Mouse (Mus musculus): ENCODE results near the gene Lpcat2. TPM values are rescaled to one million over a fixed set of nuclear protein-coding genes. Genes with fewer than 3 reads are reported as not detected.

Gene Lpcat2
- polyA plus RNA-seq, 1 experiment from 2014 or later, result 7.3 TPM

GRCm38 (mm10) chr8:92849261-92849660, 5.9 kb upstream of the Lpcat2 start:
- WGBS, result 70% methylated on average over 6 of the region's 6 CpGs
- H3K4me1 ChIP-seq (replicated peaks; ENCODE audit: control insufficient read depth, insufficient read depth, low read length), result peaks cover 12% of the 10 kb centered on the region
- H3K9me3 ChIP-seq (ENCODE audit: control insufficient read depth, low read length), result no peaks in the 10 kb centered on the region
- H3K4me2 ChIP-seq (ENCODE audit: low read length), result no peak overlapping the region
- H3K9ac ChIP-seq (replicated peaks; ENCODE audit: low read depth, low read length), result no peak overlapping the region
- no peaks in the 10 kb centered on the region for H3K27me3 ChIP-seq (replicated peaks; ENCODE audit: control insufficient read depth, insufficient read depth, low read length)
- ATAC-seq, result no peak
- no peaks in the 10 kb centered on the region for H3K36me3 ChIP-seq (ENCODE audit: control insufficient read depth, insufficient read depth)
- H3K27ac ChIP-seq (ENCODE audit: low read length), result no peak overlapping the region
- no peak overlapping the region for H3K4me3 ChIP-seq (replicated peaks; ENCODE audit: low read length)

DNA sequence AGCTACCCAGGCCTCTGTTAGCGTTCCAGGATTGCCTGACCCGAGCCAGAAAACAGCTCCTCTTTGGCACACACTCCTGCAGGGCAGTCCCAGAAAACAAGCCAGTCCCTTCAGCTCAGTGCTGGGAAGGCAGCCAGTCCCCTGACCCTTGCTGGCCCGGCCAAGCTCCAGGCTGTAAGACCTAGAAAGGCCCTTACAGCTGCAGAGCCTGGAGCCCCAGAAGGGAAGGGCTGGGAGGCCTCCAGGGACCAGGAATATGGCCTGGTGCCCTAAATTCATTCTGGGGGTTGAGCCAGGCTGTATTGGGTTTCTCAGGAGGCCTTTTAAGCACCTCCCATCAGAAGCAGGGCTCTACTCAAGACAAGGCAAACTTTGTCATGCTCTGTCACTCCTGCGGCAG, 4.9 kb upstream of the Lpcat2 start:
- H3K27me3 ChIP-seq (replicated peaks; ENCODE audit: control insufficient read depth, insufficient read depth, low read length), result no peaks in the 10 kb centered on the region; the same call in 1 of the 2 replicates
- no peak overlapping the region for H3K27ac ChIP-seq (ENCODE audit: low read length)
- ATAC-seq, result peak; percentile 89
- H3K9ac ChIP-seq (replicated peaks; ENCODE audit: low read depth, low read length), result no peak overlapping the region
- no peaks in the 10 kb centered on the region for H3K9me3 ChIP-seq (ENCODE audit: control insufficient read depth, low read length)
- 58% methylated on average over 4 of the region's 4 CpGs for WGBS
- peaks cover 14% of the 10 kb centered on the region for H3K4me1 ChIP-seq (replicated peaks; ENCODE audit: control insufficient read depth, insufficient read depth, low read length)
- no peak overlapping the region for H3K4me2 ChIP-seq (ENCODE audit: low read length)
- H3K4me3 ChIP-seq (replicated peaks; ENCODE audit: low read length), result no peak overlapping the region
- H3K36me3 ChIP-seq (ENCODE audit: control insufficient read depth, insufficient read depth), result no peaks in the 10 kb centered on the region

DNA sequence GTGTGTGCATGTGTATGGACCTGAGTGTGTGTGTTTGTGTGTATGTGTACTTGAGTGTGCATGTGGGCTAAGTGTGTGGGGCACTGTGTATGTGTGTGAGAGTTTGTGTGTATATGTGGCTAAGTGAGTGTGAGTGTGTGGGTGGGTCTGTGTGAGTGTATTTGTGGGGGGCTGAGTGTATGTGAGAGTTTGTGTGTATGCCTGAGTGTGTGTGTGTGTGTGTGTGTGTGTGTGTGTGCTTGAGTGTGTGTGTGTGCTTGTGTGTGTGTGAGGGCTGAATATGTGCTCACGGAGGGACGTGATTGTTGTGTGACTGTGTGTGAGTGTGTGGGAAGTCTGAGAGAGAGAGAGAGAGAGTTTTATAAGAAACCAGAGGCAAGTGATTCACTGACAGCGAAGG, 3.8 kb upstream of the Lpcat2 start:
- no peak overlapping the region for H3K27ac ChIP-seq (ENCODE audit: low read length)
- WGBS, result 80% methylated on average over 3 of the region's 3 CpGs
- no peaks in the 10 kb centered on the region for H3K9me3 ChIP-seq (ENCODE audit: control insufficient read depth, low read length)
- H3K36me3 ChIP-seq (ENCODE audit: control insufficient read depth, insufficient read depth), result no peaks in the 10 kb centered on the region
- peaks cover 13% of the 10 kb centered on the region for H3K4me1 ChIP-seq (replicated peaks; ENCODE audit: control insufficient read depth, insufficient read depth, low read length)
- H3K27me3 ChIP-seq (replicated peaks; ENCODE audit: control insufficient read depth, insufficient read depth, low read length), result peaks cover 2% of the 10 kb centered on the region; the same call in 1 of the 2 replicates
- no peak overlapping the region for H3K4me2 ChIP-seq (ENCODE audit: low read length)
- ATAC-seq, result no peak
- no peak overlapping the region for H3K4me3 ChIP-seq (replicated peaks; ENCODE audit: low read length)
- H3K9ac ChIP-seq (replicated peaks; ENCODE audit: low read depth, low read length), result no peak overlapping the region

DNA sequence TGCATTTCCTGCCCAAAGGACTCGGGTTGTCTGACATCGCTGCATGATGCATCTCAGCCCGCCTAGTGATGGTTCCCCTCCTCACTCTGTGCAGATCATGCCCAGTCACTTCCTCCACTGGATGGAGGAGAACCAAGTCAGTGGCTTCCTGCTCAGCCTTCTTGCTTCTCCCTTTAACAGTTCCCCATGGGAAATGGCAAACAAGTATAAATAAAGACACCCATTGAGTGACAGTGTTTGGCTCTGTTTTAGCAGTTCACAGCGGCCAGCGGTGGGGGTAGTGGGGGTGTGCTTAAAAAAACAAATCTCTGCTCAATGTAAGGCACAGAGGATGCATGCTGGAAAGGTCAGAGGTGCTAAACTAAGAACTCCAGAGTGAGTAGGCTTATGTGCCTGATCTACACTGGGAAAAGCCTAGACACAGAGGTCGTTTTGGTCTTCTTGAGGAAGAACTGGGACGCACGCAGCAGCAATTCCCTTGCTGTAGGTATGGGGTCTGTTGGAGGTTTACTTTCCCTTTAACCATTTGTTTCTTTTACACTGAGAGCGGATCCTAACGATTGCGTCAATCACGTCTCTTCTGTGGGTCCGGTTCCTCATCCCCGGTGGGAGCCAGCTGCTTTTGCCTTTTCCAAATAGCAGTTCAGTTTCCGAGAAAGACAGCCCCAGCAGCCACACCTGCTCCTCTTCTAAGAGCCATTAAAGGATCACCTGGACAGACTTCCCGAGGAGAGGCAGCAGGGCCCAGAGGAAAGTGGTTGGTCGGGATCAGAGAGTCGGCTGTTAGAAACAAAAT, 1.8 kb upstream of the Lpcat2 start:
- H3K9ac ChIP-seq (replicated peaks; ENCODE audit: low read depth, low read length), result no peak overlapping the region
- no peaks in the 10 kb centered on the region for H3K36me3 ChIP-seq (ENCODE audit: control insufficient read depth, insufficient read depth)
- 0 out of 2 replicates have a peak, but pooled peaks cover 4% of the 10 kb centered on the region for H3K4me1 ChIP-seq (replicated peaks; ENCODE audit: control insufficient read depth, insufficient read depth, low read length)
- no peak overlapping the region for H3K4me2 ChIP-seq (ENCODE audit: low read length)
- ATAC-seq, result no peak
- no peak overlapping the region for H3K4me3 ChIP-seq (replicated peaks; ENCODE audit: low read length)
- WGBS, result 67% methylated on average over 18 of the region's 18 CpGs
- H3K27me3 ChIP-seq (replicated peaks; ENCODE audit: control insufficient read depth, insufficient read depth, low read length), result peaks cover 2% of the 10 kb centered on the region; the same call in 1 of the 2 replicates
- H3K27ac ChIP-seq (ENCODE audit: low read length), result no peak overlapping the region
- no peaks in the 10 kb centered on the region for H3K9me3 ChIP-seq (ENCODE audit: control insufficient read depth, low read length)

- WGBS, result 86% methylated on average over 3 of the region's 3 CpGs
- no peaks in the 10 kb centered on the region for H3K36me3 ChIP-seq (ENCODE audit: control insufficient read depth, insufficient read depth)
- peak overlapping the region; percentile 69 for H3K4me2 ChIP-seq (ENCODE audit: low read length)
- H3K4me1 ChIP-seq (replicated peaks; ENCODE audit: control insufficient read depth, insufficient read depth, low read length), result 0 out of 2 replicates have a peak, but pooled peaks cover 4% of the 10 kb centered on the region
- no peaks in the 10 kb centered on the region for H3K9me3 ChIP-seq (ENCODE audit: control insufficient read depth, low read length)
- no peak overlapping the region for H3K9ac ChIP-seq (replicated peaks; ENCODE audit: low read depth, low read length)
- H3K27ac ChIP-seq (ENCODE audit: low read length), result no peak overlapping the region
- no peak for ATAC-seq
- H3K4me3 ChIP-seq (replicated peaks; ENCODE audit: low read length), result peak overlapping the region; percentile 53; the same call in 1 of the 2 replicates
- H3K27me3 ChIP-seq (replicated peaks; ENCODE audit: control insufficient read depth, insufficient read depth, low read length), result peaks cover 2% of the 10 kb centered on the region; the same call in 1 of the 2 replicates
Measured at GRCm38 (mm10) chr8:92854673-92855072, 466 bp upstream of the Lpcat2 start.

- Histone ChIP-seq H3K4me3 (replicated peaks; ENCODE audit: low read length) (no peak overlapping the region), H3K36me3 (ENCODE audit: control insufficient read depth, insufficient read depth) (no peaks in the 10 kb centered on the region), H3K9ac (replicated peaks; ENCODE audit: low read depth, low read length) (no peak overlapping the region), H3K27ac (ENCODE audit: low read length) (no peak overlapping the region), H3K27me3 (replicated peaks; ENCODE audit: control insufficient read depth, insufficient read depth, low read length) (peaks cover 2% of the 10 kb centered on the region; the same call in 1 of the 2 replicates), H3K9me3 (ENCODE audit: control insufficient read depth, low read length) (no peaks in the 10 kb centered on the region), H3K4me2 (ENCODE audit: low read length) (no peak overlapping the region), H3K4me1 (replicated peaks; ENCODE audit: control insufficient read depth, insufficient read depth, low read length) (0 out of 2 replicates have a peak, but pooled peaks cover 4% of the 10 kb centered on the region)
- ATAC-seq, result no peak
- 94% methylated on average over 7 of the region's 7 CpGs for WGBS
Measured at GRCm38 (mm10) chr8:92856273-92856986, 1.3 kb downstream of the Lpcat2 start.

DNA sequence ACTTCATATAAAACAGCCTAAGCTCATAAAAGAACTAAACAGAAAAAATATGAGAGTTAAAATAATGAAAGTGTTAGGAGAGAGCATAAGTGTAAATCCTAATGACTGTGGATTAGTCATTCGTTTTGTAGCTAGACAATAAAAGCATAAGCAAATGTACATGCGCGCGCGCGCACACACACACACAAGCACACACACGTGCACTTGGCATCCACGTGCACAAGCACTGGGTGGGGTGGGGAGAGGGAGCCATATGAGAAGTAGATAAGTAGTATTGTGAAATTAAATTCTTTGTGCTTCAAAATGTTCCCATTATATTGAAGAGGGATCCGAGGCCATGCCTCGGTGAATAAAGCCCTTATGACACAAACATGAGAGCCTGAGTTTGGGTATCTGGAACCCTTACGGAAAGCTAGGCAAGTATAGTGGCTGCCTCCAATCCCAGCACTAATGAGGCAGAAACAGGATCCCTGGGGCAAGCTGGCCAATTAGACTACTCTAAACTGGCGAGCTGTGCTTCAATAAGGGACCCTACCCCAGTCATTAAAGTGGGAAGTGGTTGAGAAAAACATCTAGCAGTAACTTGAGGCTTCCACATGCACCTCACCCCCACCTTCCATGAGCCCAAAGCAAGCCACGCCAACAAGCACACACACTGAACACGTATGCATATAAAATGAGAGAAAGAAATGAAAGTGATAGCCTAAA, 3.5 kb downstream of the Lpcat2 start:
- peaks cover 2% of the 10 kb centered on the region; the same call in 1 of the 2 replicates for H3K27me3 ChIP-seq (replicated peaks; ENCODE audit: control insufficient read depth, insufficient read depth, low read length)
- H3K9me3 ChIP-seq (ENCODE audit: control insufficient read depth, low read length), result no peaks in the 10 kb centered on the region
- no peak for ATAC-seq
- 0 out of 2 replicates have a peak, but pooled peaks cover 4% of the 10 kb centered on the region for H3K4me1 ChIP-seq (replicated peaks; ENCODE audit: control insufficient read depth, insufficient read depth, low read length)
- WGBS, result 73% methylated on average over 14 of the region's 14 CpGs
- no peak overlapping the region for H3K4me3 ChIP-seq (replicated peaks; ENCODE audit: low read length)
- H3K36me3 ChIP-seq (ENCODE audit: control insufficient read depth, insufficient read depth), result no peaks in the 10 kb centered on the region
- no peak overlapping the region for H3K4me2 ChIP-seq (ENCODE audit: low read length)
- H3K27ac ChIP-seq (ENCODE audit: low read length), result no peak overlapping the region
- no peak overlapping the region for H3K9ac ChIP-seq (replicated peaks; ENCODE audit: low read depth, low read length)

GRCm38 (mm10) chr8:92861977-92862376, 6.8 kb downstream of the Lpcat2 start:
- no peak for ATAC-seq
- H3K4me3 ChIP-seq (replicated peaks; ENCODE audit: low read length), result no peak overlapping the region
- H3K27me3 ChIP-seq (replicated peaks; ENCODE audit: control insufficient read depth, insufficient read depth, low read length), result no peaks in the 10 kb centered on the region
- H3K4me1 ChIP-seq (replicated peaks; ENCODE audit: control insufficient read depth, insufficient read depth, low read length), result no peaks in the 10 kb centered on the region
- 90% methylated on average over 1 of the region's 1 CpGs for WGBS
- no peak overlapping the region for H3K4me2 ChIP-seq (ENCODE audit: low read length)
- no peaks in the 10 kb centered on the region for H3K9me3 ChIP-seq (ENCODE audit: control insufficient read depth, low read length)
- H3K9ac ChIP-seq (replicated peaks; ENCODE audit: low read depth, low read length), result no peak overlapping the region
- no peaks in the 10 kb centered on the region for H3K36me3 ChIP-seq (ENCODE audit: control insufficient read depth, insufficient read depth)
- no peak overlapping the region for H3K27ac ChIP-seq (ENCODE audit: low read length)

GRCm38 (mm10) chr8:92870281-92870680, 15.1 kb downstream of the Lpcat2 start:
- Histone ChIP-seq H3K27me3 (replicated peaks; ENCODE audit: control insufficient read depth, insufficient read depth, low read length) (no peaks in the 10 kb centered on the region), H3K4me1 (replicated peaks; ENCODE audit: control insufficient read depth, insufficient read depth, low read length) (0 out of 2 replicates have a peak, but pooled peaks cover 2% of the 10 kb centered on the region), H3K9me3 (ENCODE audit: control insufficient read depth, low read length) (no peaks in the 10 kb centered on the region), H3K9ac (replicated peaks; ENCODE audit: low read depth, low read length) (no peak overlapping the region), H3K4me3 (replicated peaks; ENCODE audit: low read length) (no peak overlapping the region), H3K27ac (ENCODE audit: low read length) (no peak overlapping the region), H3K4me2 (ENCODE audit: low read length) (no peak overlapping the region), H3K36me3 (ENCODE audit: control insufficient read depth, insufficient read depth) (no peaks in the 10 kb centered on the region)
- no peak for ATAC-seq
- WGBS, result 28% methylated on average over 7 of the region's 7 CpGs

Data from forebrain, embryonic 16.5 days (tissue).